Mouse (Mus musculus) retina, postnatal 1 day (tissue): ENCODE results near the gene Atp6v1e2.

Experiments used
- DNase-seq: peaks from one replicate; pipeline ENCODE4 v3.0.0-alpha.2; 2012

The Atp6v1e2 gene

GRCm38 (mm10) chr17:86964041-86964440, 16.3 kb upstream of the Atp6v1e2 start:
- DNase-seq: peak; percentile 47

GRCm38 (mm10) chr17:86963586-86963902, 15.8 kb upstream of the Atp6v1e2 start:
- DNase-seq: peak; percentile 69

GRCm38 (mm10) chr17:86962894-86963585, 15.3 kb upstream of the Atp6v1e2 start, which contains the start of gene Rhoq:
Rhoq (plus strand) TSS chr17:86963082.
- DNase-seq: peak; percentile 97

GRCm38 (mm10) chr17:86962297-86962893, 14.7 kb upstream of the Atp6v1e2 start:
- DNase-seq: peak; percentile 92

DNA sequence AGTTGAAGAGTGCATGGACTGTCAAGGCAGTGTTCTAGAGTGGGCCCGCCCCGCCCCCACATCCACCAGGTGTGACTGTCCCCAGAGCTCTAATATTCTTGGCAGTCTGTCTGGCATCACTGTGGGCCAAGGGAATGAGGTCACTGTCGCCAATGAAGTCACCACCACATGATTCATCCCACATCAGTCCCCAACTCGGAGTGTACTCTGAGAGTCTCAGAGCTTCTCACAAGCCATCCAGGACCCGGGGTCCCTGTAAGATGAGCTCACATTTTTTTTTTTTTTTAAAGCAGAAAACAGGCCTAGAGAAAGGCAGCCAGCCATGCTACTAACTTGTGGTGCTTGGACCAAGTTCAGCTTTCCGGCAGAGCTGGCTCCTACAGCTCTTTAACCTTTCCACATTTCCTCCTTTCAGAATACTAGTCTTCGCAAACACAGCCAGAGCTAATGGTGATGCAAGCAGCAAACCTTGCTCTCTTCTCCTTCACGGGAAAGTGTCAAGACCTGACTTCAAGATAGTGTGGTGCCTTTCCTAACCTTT, 13.7 kb upstream of the Atp6v1e2 start:
- no peak for DNase-seq

- DNase-seq: no peak
These were observed 10.3 kb upstream of the Atp6v1e2 start for GRCm38 (mm10) chr17:86957968-86958367.

DNA sequence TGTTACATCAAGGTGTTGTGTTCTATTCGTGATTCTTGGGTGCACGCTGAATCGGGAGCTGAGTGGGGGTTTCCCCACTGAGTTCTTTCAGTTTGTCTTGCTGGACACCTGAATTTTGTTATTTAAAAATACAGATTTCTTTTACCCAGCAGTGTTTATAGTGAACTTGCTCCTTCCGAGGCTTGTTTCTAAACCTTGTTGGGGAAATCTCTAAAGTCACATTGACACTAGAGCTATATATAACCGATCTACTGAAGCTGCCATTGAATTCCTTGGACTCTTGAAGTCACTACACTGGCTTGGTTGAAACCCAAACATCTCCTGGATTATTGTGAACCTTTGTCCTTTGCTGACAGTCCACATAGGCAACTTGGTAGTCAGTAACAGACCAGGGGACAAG, 9.5 kb upstream of the Atp6v1e2 start:
- no peak for DNase-seq

DNA sequence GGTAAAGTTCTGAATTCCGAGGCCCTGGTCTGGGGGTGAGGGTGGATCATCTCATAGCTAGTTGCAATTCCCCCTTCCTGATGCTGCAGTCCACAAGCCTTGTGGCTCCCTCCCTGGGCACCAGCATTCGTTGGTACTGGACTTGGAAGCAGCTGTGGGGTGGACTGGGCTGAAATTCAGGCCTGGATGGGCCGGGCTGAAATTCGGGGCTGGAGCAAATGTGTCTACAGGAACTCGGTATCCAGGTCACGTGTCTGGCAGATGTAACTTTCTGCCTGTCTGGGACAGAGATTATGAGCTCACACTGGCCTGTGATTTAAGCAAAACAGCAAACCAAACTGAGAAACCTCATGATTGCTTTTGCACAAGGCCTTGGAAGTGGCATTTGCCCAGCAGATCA, 1.1 kb upstream of the Atp6v1e2 start:
- DNase-seq: no peak

GRCm38 (mm10) chr17:86946078-86946477, 1.6 kb downstream of the Atp6v1e2 start:
- DNase-seq: no peak

DNA sequence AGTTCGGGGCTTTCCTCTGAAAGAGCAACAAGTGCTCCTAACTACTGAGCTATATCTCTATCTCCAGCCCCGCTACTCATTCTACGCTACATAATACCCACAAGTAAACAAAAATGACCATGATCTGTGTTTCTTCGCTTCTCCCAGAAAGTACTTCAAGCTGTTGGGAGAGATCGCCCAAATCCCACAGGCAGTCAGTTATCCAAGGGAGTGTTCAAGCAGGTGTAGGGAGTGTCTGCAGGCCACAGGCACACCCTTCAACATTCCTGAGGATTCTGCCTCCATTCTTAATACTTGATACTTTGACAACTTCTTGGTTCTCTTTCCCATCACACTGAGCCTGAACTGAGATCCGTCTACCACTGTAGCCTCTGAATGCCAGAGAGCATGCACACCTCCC, 4.5 kb downstream of the Atp6v1e2 start:
- DNase-seq: no peak

DNA sequence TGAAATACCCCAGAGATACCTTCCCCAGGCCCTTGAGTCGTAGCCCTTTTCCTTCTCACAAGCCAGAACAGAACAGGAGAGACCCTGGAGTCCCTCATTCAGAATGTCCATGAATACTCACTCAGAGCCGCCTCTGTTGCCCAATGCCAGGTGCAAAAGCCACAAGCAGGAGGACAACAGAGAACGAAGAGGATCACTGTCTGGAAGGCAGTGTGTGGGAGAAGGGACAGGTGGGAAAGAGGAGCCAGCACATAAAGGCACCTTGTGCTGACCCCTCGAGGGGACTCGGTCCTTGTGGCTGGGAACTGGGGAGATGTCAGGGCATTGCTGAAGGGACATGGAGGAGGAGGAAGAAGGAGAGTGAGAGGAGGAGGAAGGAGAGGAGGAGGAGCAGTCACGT, 5.6 kb downstream of the Atp6v1e2 start:
- DNase-seq: no peak

DNA sequence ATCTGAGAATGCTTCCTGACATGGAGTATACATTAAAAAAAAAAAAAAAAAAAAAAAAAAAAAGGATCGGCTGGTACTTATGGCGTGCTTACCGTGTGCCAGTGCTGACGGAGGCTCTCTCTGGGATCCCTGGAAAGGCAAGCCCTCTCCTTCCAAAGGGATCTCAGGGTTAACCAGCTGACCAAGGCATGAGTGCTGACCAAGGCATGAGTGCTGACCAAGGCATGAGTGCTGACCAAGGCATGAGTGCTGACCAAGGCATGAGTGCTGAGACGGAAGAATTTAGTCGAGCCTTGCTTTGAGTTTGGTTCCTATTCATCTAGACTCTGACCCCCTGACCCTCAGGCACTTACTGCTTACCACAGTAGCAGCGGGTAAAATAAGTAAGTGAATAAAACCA, 9.0 kb downstream of the Atp6v1e2 start:
- no peak for DNase-seq

DNA sequence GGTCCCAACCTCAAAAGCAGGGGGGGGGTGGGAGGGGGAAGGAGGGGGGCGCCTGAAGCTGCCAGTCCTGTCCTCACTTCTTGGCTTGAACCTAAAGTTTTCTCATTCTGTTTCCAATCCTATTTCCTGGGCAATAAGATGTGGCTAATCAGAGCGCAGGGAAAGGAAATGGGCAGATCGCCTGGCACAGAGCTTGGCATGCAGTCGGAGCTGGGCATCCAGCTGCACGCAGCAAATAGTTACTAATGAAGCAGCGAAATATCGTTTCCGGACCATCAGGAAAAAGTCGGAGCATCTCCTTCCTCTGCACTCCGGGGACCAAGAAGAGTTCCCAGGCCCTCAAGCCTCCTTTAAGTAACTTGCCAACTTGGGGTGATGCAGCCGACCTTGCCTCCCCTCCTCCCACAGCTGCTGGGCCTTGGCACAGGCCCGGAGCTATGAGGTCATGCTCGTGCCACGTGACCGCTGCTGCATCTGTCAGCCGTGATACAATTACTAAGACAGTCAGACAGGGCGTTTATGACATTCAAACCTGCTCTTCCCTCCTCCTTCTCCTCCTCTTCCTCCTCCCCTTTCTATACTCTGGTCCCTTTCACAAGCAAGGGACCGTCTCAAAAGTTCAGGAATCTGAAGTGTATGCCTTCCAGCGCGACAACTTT, 10.1 kb downstream of the Atp6v1e2 start:
- peak; percentile 96 for DNase-seq

- DNase-seq: no peak
These were observed 10.6 kb downstream of the Atp6v1e2 start for GRCm38 (mm10) chr17:86937064-86937463.

DNA sequence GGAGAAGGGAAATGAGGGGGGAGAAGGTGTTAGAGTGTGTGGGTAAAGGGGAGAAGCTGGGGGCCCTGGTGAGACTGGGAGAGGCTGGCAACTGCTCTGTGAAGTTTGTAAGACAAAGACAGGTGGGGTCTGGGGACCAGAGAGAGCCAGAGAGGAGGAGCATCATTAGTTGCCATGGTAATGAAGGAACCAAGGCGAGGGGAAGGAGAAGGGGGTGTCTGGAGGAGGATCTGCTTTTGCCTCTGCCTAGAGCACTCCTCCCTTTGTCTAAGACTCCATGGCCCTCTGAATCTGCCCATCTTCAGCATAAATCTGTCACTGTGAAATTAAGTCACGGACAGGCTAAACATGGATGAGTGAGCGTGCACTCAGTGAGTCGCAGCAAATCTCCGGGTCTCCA, 14.8 kb downstream of the Atp6v1e2 start:
- peak; percentile 38 for DNase-seq

DNA sequence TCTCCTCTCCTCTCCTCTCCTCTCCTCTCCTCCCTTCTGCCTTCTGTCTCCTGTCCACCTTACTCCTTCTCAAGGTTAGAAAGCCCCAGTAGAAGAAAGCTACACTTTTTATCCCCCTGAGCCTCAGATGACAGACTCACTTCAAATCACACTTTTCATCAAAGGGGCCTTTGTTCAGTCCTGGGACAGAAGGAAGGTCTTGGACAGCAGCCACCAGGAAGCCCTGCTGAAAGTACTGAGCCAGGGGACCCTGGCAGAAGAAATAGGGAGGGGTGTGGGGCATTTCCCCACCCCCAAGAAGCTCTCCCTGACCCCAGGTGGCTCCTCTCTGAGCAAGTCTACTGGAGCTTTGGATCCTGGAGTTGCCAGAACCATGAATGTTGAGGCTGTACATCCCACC, 17.7 kb downstream of the Atp6v1e2 start:
- DNase-seq: peak; percentile 73

DNA sequence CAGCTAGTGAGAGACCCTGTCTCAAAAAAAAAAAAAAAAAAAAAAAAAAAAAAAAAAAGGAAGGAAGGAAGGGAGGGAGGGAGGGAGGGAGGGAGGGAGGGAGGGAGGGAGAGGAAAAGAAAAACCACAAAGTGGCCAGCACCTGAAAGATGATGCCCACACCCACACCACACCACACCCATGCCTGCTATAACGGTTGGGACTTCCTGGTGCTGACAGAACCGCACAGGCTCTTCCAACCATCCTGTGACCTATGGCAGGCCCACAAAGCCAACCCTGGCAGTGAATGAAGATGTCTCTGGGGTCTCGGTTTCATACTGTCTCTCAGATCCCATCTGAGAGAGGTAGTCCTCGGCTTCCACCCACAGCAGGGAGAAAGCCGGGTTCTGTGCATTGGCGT, 18.3 kb downstream of the Atp6v1e2 start:
- DNase-seq: no peak

DNA sequence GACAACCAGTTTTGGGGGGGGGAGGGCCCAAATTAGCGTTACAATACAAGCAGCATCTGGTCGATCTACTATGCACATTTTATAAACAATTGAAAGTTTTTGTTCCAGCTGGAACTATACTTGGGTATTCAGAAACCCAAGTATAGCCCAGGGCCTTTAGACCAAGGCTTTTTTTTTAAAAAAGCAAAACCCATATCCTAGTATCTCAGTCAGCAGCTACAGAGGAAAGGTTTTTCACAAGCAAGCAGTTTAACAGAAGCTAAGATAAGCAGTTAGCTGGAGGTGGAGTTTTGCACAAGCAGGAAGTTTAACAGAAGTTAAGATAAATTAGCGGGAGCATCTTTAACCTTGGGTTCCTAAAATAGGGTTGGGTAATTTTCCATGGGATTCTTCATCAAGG, 20.9 kb downstream of the Atp6v1e2 start:
- no peak for DNase-seq

- DNase-seq: no peak
These were observed 23.0 kb downstream of the Atp6v1e2 start for GRCm38 (mm10) chr17:86924679-86925078.

DNA sequence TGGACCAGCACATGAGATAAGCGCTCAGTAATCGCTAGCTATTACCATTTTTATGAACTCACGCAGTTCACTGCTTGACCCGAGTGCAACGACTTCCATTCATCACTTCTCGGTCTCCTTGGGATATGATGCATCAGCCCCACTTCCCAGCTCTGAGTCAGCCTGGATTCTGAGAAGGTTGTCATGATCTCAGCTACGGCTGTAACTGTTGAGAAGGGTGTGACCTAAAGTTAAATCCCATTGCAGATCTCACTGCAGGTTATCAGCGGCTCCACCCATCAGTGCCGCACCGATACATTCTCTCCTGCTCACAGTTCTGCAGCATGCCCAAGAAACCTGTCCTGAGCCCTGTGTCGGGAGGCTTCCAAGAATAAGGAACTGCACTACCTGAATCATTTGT, 28.0 kb downstream of the Atp6v1e2 start:
- DNase-seq: no peak

GRCm38 (mm10) chr17:86918786-86919185, 28.9 kb downstream of the Atp6v1e2 start:
- DNase-seq: no peak

DNA sequence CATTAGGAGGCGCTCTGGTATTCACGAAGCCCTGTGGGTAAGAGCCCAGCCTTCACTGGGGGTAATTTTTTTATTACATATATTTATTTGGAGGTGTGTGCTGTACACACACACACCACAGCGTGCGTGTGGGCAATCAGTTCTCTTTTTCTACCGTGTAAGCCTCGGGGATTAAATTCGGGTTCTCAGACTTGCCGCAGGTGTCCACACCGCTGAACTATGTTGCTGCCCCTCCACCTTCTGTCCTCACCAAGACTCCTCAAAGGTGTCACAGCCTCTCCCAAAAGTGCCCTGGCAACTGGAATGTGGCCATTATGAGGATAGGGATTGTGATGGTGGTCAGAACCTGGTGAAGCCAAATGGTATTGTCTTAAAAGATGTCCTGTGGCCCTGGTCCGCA, 30.6 kb downstream of the Atp6v1e2 start, which contains the start of gene Tmem247:
Gene Tmem247, plus strand, starts transcription at position 301 of the 400 bp plus-strand sequence.
- no peak for DNase-seq

DNA sequence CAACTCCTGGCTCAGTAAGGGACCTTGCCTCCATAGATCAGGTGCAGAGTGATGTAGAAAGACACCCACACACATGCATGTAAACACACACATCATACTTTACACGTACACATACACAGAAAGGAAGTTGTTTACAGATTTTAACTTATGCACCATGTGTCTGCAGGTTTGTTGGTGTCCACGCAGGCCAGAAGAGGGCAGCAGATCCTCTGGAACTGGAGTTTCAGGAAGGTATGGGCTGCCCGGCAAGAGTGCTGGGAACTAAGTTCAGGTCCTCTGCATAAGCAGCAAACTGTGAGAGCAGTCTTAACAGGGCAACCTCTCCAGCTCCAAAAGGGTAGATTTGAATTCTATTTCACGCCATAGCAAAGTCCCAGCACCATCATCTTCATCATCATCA, 32.2 kb downstream of the Atp6v1e2 start:
- DNase-seq: no peak

- no peak for DNase-seq
These were observed 34.6 kb downstream of the Atp6v1e2 start for GRCm38 (mm10) chr17:86913003-86913607.
